Mouse (Mus musculus): Measurements from ENCODE around the gene Gm10488. TPM values are rescaled to one million over a fixed set of nuclear protein-coding genes. Genes with fewer than 3 reads are reported as not detected.

The Gm10488 gene
- polyA plus RNA-seq (2014; fragmentation: Illumina TruSeq; extraction: RNeasy Lipid Tissue Mini Kit (QIAGEN cat#74804); ENCODE audit: low read depth, low replicate concordance) = not detected

DNA sequence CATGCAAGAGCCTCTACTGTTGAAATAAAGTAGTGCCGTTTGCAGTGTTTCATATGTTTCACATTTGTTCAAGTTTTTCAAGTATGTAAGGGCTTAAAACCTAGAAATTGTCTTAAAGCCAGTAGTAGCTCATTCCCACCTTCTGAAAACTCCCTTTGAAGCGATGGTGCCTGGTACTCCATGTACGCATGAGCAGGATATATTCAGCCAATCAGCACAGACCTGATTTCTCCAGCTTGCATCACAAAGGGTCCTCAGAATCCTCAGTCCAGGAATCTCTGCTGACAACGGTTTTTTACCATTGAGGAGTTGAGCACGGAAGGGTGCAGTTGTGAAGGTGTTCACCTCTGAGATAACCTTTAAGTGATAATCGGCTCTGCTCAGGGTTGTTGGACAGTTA, at the start of gene Gm10488:
Gene Gm10488 (plus strand): TSS at position 301 of the 400 bp plus-strand sequence.

Data from sigmoid colon, adult 10 weeks (tissue).